Mouse (Mus musculus) heart, adult 2 months (tissue): ENCODE data around the gene Mum1. TPM values are rescaled to one million over a fixed set of nuclear protein-coding genes. Genes with fewer than 3 reads are reported as not detected.
A peak's percentile ranks its signal among the peaks of the same experiment; 100 is the strongest.

Experiments used
- DNase-seq, 2 experiments: peaks; one replicate each; pipeline ENCODE4 v3.0.0; 2021
- H3K27ac ChIP-seq: fragments of 200-600 bp; 2 replicates; pipeline ENCODE4 v1.8.1; 2022
- H3K27me3 ChIP-seq: fragments of 200-500 bp; 2 replicates; pipeline ENCODE4 v1.6.1; 2012; ENCODE audit warnings: mild to moderate bottlenecking, low read length, inconsistent platforms, mixed read lengths; ENCODE audit not compliant: control insufficient read depth, insufficient read depth
- H3K36me3 ChIP-seq: fragments of 200-500 bp; 2 replicates; pipeline ENCODE4 v1.6.1; 2012; ENCODE audit warnings: low read length, inconsistent platforms; ENCODE audit not compliant: control insufficient read depth, insufficient read depth
- H3K4me1 ChIP-seq: fragments of 200-500 bp; 2 replicates; pipeline ENCODE4 v1.6.1; 2011; ENCODE audit warnings: low read length; ENCODE audit not compliant: control insufficient read depth, insufficient read depth
- H3K4me3 ChIP-seq: fragments of 200-600 bp; 2 replicates; pipeline ENCODE4 v1.8.1; 2022
- H3K79me2 ChIP-seq: fragments of 200-500 bp; replicated peaks from 2 replicates; pipeline ENCODE4 v1.6.1; 2012; ENCODE audit warnings: mild to moderate bottlenecking, inconsistent platforms, low read length, moderate library complexity, mixed read lengths; ENCODE audit not compliant: control insufficient read depth, insufficient read depth
- H3K9ac ChIP-seq: fragments of 200-500 bp; 2 replicates; pipeline ENCODE4 v1.6.1; 2012; ENCODE audit warnings: low read depth, mild to moderate bottlenecking, control low read depth, inconsistent platforms, low read length, mixed read lengths
- CTCF ChIP-seq: fragments of 200-600 bp; IDR thresholded peaks from 2 replicates; pipeline ENCODE4 v1.8.1; 2022; ENCODE audit warnings: antibody characterized with exemption, mild to moderate bottlenecking, moderate library complexity
- EP300 ChIP-seq: fragments of 200-500 bp; IDR thresholded peaks from 2 replicates; pipeline ENCODE4 v1.6.1; 2011; ENCODE audit warnings: low read depth, low read length, control low read depth; ENCODE audit not compliant: insufficient read depth
- POLR2A ChIP-seq: fragments of 200-500 bp; IDR thresholded peaks from 2 replicates; pipeline ENCODE4 v1.6.1; 2011; ENCODE audit warnings: mild to moderate bottlenecking, low read depth, low read length, control low read depth; ENCODE audit not compliant: insufficient read depth
- WGBS: fragments of 180-500 bp; shearing (Covaris S2); methylation state at CpG from one replicate; pipeline ENCODE4 v1.1.7; 2018; 5-methylcytosine and 5-hydroxymethylcytosine counted together
- intact Hi-C: fragments of 180-260 bp; cut with DNase I; formaldehyde crosslinking; loops from one replicate; pipeline ENCODE4 v1.15.1; 2025
- polyA plus RNA-seq: library from polyadenylated mRNA; depleted of rRNA; stranded (reverse); fragments of >200 nt; gene quantifications from 2 replicates; pipeline ENCODE4 v1.2.3, GENCODE M21; 2012
- total RNA-seq, 2 experiments: library from RNA; stranded (reverse); gene quantifications; 2 replicates each; pipeline ENCODE4 v1.2.3; 2021

The Mum1 gene
- total and polyA plus RNA-seq, 3 experiments = 11.1 to 19.4 (median 11.8) TPM

DNA sequence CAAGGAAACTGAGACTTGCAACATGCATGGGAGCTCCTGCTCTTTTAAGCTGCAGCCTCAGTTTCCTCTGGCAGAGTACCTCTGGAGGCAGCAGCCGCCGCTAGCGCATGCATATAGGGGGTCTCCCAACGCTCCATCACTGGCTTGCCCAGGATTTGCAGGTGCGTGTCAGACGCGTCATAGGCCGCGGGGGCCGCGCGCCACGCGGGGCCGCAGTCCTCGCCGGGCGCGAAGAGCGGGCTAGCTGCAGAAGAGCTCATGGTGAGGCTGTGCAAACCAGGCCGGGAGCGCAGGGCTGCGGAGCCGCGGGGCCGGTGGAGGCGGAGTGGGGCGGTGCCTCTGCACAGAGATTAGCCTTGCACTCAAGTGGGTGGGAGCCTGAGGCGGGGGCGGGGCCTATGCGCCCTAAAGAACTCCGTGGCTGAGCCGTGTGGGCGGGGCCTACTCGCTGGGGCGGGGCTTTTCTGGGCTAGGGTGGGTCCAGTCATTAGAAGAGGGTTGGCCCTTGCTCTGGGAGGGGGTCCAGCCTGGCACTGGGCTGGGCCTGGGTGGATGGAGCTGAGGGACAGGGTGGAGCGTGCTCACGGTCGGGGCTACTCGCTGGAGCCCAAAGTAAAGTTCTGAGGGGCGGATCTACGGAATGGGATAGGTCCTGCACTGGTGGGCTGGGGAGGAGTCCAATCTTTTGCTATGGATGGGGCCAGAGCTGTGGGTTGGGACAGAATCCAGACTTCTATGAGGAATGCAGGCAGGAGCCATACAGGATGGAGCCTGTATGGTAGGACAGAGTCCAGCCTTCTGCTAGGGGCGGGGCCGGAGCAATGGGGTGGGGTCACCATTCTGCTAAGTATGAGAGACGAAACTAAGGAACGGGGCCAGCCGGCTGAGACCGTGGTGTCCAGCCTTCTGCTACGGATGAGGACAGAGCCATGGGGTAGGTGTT is 34.7 kb downstream of the Mum1 start, which contains the start of the genes Gamt and Dazap1:
Gene Gamt, minus strand, starts transcription at position 371 of the 943 bp plus-strand sequence.
Gene Dazap1, plus strand, starts transcription at position 845 of the 943 bp plus-strand sequence.
- TF ChIP-seq EP300 (no peak), POLR2A (peak; percentile 79)
- Histone ChIP-seq H3K36me3 (no peaks in the 10 kb centered on the region), H3K27me3 (no peaks in the 10 kb centered on the region), H3K4me1 (peaks cover 7% of the 10 kb centered on the region), H3K79me2 (no peaks in the 10 kb centered on the region), H3K27ac (peak within 1 kb of the TSS; percentile 98), H3K4me3 (peak within 1 kb of the TSS; percentile 75), H3K9ac (peak within 1 kb of the TSS; percentile 76)
- intact Hi-C loops = loop anchor here (1.0 to 10.0 kb wide), 2 partner anchors 12 to 276 kb away; partner anchors contain the start of genes Cnn2, Ndufs7 and Tmem259
- under 1% methylated on average over 49 of the region's 49 CpGs for WGBS
- peak; percentile 98 to 99 for DNase-seq

DNA sequence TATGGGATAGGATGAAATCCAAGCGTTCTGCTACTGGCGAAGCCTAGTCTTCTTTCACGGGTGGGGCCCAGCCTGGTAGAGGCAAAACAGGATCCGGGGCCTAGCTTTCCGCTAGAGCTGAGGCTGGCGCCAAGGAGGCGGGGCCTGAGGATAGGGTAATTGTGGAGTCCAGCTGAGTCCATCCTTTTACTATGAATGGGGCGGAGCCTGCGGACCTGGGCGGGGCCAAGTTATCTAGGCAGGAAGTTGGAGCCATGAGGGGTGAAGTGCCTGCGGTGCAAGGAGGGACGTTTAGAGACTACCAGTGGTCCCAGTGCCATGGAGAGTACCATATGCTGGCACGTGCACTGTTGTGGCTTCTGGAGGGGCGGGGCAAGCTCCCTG is 35.3 kb downstream of the Mum1 start:
- intact Hi-C loops = loop anchor here (10.0 kb wide), 1 partner anchor 277 kb away; the partner anchor contains the start of genes Cnn2 and Tmem259
- Histone ChIP-seq H3K9ac (peak overlapping the region; percentile 73), H3K27me3 (no peaks in the 10 kb centered on the region), H3K4me1 (peaks cover 7% of the 10 kb centered on the region), H3K27ac (peak overlapping the region; percentile 98), H3K4me3 (peak overlapping the region; percentile 75), H3K36me3 (peaks cover 4% of the 10 kb centered on the region), H3K79me2 (no peaks in the 10 kb centered on the region)
- TF ChIP-seq POLR2A (peak; percentile 43; the same call in 1 of the 2 replicates), CTCF (no peak), EP300 (0 out of 2 replicates have a peak, but pooled peaks have one; percentile 33)
- peak; percentile 96 to 98 for DNase-seq
- WGBS = 1% methylated on average over 14 of the region's 14 CpGs

DNA sequence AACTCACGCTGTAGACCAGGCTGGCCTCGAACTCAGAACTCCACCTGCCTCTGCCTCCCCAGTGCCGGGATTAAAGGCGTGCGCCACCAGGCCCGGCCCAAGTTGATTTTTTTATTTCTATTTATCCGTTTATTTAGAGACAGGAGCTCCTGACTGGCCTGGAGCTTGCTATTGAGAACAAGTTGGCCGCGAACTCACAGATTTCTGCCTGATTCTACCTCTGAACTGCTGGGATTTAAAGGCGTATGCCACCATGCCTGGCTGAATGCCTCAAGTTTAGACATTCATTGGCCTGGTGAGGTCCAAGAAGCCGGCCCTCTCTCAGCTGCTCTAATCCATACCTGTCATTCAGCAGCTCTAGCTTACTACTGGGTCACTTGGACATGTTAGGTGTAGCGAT is 35.9 kb downstream of the Mum1 start:
- peaks cover 5% of the 10 kb centered on the region for H3K36me3 ChIP-seq
- H3K4me1 ChIP-seq = peaks cover 7% of the 10 kb centered on the region
- intact Hi-C loops = loop anchor here (10.0 kb wide), 1 partner anchor 277 kb away; the partner anchor contains the start of genes Cnn2 and Tmem259
- 66% methylated on average over 12 of the region's 12 CpGs for WGBS
- no peak for DNase-seq
- peak overlapping the region; percentile 75 for H3K4me3 ChIP-seq
- no peaks in the 10 kb centered on the region for H3K79me2 ChIP-seq
- no peak overlapping the region for H3K9ac ChIP-seq
- peak overlapping the region; percentile 98 for H3K27ac ChIP-seq
- no peak for TF ChIP-seq CTCF
- no peak for TF ChIP-seq POLR2A
- no peak for TF ChIP-seq EP300
- no peaks in the 10 kb centered on the region for H3K27me3 ChIP-seq

DNA sequence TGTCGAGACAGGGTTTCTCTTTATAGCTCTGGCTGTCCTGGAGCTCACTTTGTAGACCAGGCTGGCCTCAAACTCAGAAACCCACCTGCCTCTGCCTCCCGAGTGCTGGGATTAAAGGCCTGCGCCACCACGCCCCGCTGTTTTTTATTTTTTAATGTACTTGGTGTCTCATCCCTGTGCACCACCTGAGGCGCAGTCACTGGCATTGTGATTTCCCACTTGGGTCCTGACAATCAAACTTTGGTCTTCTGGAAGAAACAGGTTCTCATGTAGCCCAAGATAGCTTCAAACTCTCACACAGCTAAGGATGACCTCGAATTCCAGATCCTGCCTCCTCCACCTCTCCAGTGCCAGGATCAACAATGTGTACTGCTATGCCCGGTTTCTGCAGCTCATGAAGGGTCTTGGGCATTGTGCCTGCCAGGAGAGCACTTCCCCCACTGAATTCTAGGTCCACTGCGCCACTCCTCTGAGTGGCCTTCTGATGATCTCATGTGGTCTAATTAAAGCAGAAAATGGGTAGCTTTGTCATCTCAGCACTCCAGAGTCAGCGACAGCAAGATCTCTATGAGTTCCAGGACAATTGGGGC is 36.6 kb downstream of the Mum1 start:
- no peak for TF ChIP-seq EP300
- TF ChIP-seq POLR2A = no peak
- no peak for TF ChIP-seq CTCF

DNA sequence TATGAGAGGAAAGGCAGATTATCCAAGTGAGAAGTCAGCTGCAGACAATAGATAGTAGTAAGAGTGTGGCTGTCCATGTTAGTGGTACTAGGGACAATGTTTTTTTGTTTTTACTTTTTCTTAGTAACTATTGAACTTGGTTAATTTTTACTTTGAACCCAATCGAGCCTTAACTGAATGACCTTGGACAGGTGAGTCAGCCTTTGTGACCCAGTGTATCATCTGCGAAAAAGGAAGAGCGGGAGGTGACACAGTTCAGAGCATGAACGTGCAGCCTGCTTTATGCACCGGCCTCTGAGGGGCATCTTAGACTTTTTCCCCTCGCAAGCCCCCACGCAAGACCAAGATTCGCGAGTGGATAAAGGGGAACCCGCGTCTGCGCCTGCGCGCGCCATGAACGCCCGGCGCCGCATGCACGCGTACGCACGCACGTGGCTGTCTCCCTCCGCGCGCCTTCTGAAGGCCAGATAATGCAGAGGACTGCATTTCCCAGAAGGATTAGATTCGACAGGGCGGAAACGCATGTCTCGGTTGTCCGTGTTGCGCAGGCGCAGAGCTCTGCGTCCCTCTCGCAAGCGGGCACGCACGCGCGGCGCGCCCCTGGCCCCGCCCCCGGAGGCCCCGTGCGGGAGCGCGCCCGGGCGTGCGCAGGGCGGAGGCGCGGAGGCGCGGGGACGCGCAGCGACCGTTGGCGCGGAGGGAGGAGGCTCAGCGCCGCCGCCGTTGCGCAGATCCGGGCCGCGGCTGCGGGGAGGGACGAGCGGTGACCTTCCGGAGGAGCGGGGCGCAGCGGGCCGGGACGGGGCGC is 38.3 kb downstream of the Mum1 start:
- H3K79me2 ChIP-seq = peaks cover 5% of the 10 kb centered on the region; the same call in 1 of the 2 replicates
- 1% methylated on average over 73 of the region's 81 CpGs for WGBS
- TF ChIP-seq POLR2A (peak; percentile 48; the same call in 1 of the 2 replicates), EP300 (peak; percentile 88), CTCF (no peak)
- H3K4me1 ChIP-seq = peaks cover 14% of the 10 kb centered on the region
- H3K27ac ChIP-seq = peak overlapping the region; percentile 99
- peaks cover 7% of the 10 kb centered on the region for H3K36me3 ChIP-seq
- H3K9ac ChIP-seq = peak overlapping the region; percentile 93
- intact Hi-C loops = loop anchor here (2.0 to 10.0 kb wide), 2 partner anchors 28 to 280 kb away; partner anchors contain the start of genes Cnn2, Rps15 and Tmem259
- no peaks in the 10 kb centered on the region for H3K27me3 ChIP-seq
- DNase-seq = peak; percentile 99 to 100
- peak overlapping the region; percentile 90 for H3K4me3 ChIP-seq

More for the DNA sequence above, 36.6 kb downstream of the Mum1 start:
- H3K79me2 ChIP-seq = 0 out of 2 replicates have a peak, but pooled peaks cover 2% of the 10 kb centered on the region
- H3K9ac ChIP-seq = no peak overlapping the region
- WGBS = 89% methylated on average over 10 of the region's 10 CpGs
- no peaks in the 10 kb centered on the region for H3K27me3 ChIP-seq
- no peak for DNase-seq
- H3K4me3 ChIP-seq = no peak overlapping the region
- intact Hi-C loops = loop anchor here (10.0 kb wide), 1 partner anchor 278 kb away; the partner anchor contains the start of genes Cnn2 and Tmem259
- no peak overlapping the region for H3K27ac ChIP-seq
- peaks cover 11% of the 10 kb centered on the region for H3K4me1 ChIP-seq
- peaks cover 7% of the 10 kb centered on the region for H3K36me3 ChIP-seq
